Mouse (Mus musculus) lung, embryonic 14.5 days (tissue): ENCODE data around the gene Hoxd12. TPM values are rescaled to one million over a fixed set of nuclear protein-coding genes. Genes with fewer than 3 reads are reported as not detected.
A peak's percentile ranks its signal among the peaks of the same experiment; 100 is the strongest.

Experiments
- ATAC-seq: fragments of 200-750 bp; cut with Nextera tagmentation; 2 replicates; pipeline ENCODE4 v1.8.0; 2017; ENCODE audit warnings: mild to moderate bottlenecking, moderate TSS enrichment, moderate library complexity; ENCODE audit not compliant: insufficient read depth
- DNase-seq: peaks from one replicate; pipeline ENCODE4 v3.0.0-alpha.2; 2015
- H3K27ac ChIP-seq: fragments of 300-500 bp; sonication (generic); 2 replicates; pipeline ENCODE4 v1.5.1; 2014; ENCODE audit warnings: low read depth, mild to moderate bottlenecking, moderate library complexity
- H3K27me3 ChIP-seq: fragments of 300-500 bp; sonication (generic); 2 replicates; pipeline ENCODE4 v1.6.1; 2014; ENCODE audit warnings: low read length, control low read depth; ENCODE audit not compliant: insufficient read depth
- H3K36me3 ChIP-seq: fragments of 300-500 bp; sonication (generic); 2 replicates; pipeline ENCODE4 v1.6.1; 2014; ENCODE audit warnings: control low read depth; ENCODE audit not compliant: insufficient read depth
- H3K4me1 ChIP-seq: fragments of 300-500 bp; sonication (generic); 2 replicates; pipeline ENCODE4 v1.6.1; 2014; ENCODE audit warnings: antibody characterized with exemption, control low read depth; ENCODE audit not compliant: insufficient read depth
- H3K4me2 ChIP-seq: fragments of 300-500 bp; sonication (generic); 2 replicates; pipeline ENCODE4 v1.6.1; 2014; ENCODE audit warnings: mild to moderate bottlenecking
- H3K4me3 ChIP-seq: fragments of 300-500 bp; sonication (generic); 2 replicates; pipeline ENCODE4 v1.5.1; 2014; ENCODE audit warnings: low read depth, low read length
- H3K9ac ChIP-seq: fragments of 300-500 bp; sonication (generic); 2 replicates; pipeline ENCODE4 v1.6.1; 2014
- H3K9me3 ChIP-seq: fragments of 300-500 bp; sonication (generic); 2 replicates; pipeline ENCODE4 v1.6.1; 2016; ENCODE audit warnings: low read depth, low read length, control low read depth
- CTCF ChIP-seq: IDR thresholded peaks from 2 replicates; pipeline ENCODE4 v1.5.1; 2016; ENCODE audit warnings: antibody characterized with exemption, low read depth
- WGBS: fragments of 180-500 bp; shearing (Covaris S2); extraction: QIAGEN DNeasy Blood & Tissue Kit; methylation state at CpG from one replicate; pipeline ENCODE4 v1.1.7; 2014; 5-methylcytosine and 5-hydroxymethylcytosine counted together
- polyA plus RNA-seq: library from polyadenylated mRNA; unstranded; fragments of >200 nt; fragmentation: Nextera tagmentation; extraction: Ambion mirVana; gene quantifications from 2 replicates; pipeline ENCODE4 v1.2.1, GENCODE M21; 2014

Hoxd12 gene
- polyA plus RNA-seq, 1 experiment from 2014 or later, result not detected

GRCm38 (mm10) chr2:74703317-74703716, 28.5 kb downstream of the Hoxd12 start:
- Histone ChIP-seq H3K9ac (no peak overlapping the region), H3K4me3 (no peak overlapping the region), H3K36me3 (no peaks in the 10 kb centered on the region), H3K4me2 (no peak overlapping the region), H3K27me3 (peaks cover 96% of the 10 kb centered on the region), H3K9me3 (no peaks in the 10 kb centered on the region), H3K27ac (no peak overlapping the region), H3K4me1 (no peaks in the 10 kb centered on the region)
- ATAC-seq, result no peak
- TF ChIP-seq CTCF, result no peak
- 7% methylated on average over 10 of the region's 10 CpGs for WGBS
- no peak for DNase-seq

DNA sequence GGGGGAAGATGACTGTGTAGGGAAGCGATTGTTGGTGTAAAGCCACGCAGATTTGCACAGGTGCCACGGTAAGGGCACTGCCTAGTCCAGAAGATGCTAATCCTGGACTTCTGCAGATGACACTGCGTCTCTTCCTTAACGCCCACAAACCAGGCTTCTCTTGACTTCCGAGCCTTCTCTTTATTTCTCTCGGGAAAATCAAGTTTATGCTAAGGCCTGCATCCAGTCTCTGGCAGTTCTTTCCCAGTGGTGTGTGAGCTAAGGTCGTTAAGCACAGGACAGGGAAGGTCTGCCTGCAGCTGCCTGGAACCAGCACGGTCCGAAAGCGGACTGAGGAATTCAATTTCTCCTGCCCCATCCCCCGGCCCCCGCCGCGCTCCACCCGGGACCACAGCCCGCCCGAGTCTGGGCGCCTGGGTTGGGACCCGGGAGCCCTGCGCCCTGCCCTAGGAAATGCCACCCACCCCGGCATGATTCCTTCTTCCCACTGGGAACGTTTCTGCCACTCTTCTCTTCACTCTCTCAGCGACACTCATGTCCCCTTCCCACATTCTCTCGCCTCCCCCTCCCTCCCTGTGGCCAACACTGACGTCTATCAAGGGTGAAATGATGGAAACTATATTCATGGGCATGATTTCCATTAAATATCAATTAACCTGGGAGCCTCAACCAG, 29.0 kb downstream of the Hoxd12 start:
- Histone ChIP-seq H3K4me1 (no peaks in the 10 kb centered on the region), H3K36me3 (no peaks in the 10 kb centered on the region), H3K9me3 (no peaks in the 10 kb centered on the region), H3K27ac (no peak overlapping the region), H3K4me2 (no peak overlapping the region), H3K4me3 (no peak overlapping the region), H3K27me3 (peaks cover 96% of the 10 kb centered on the region), H3K9ac (no peak overlapping the region)
- ATAC-seq, result no peak
- DNase-seq, result no peak
- no peak for TF ChIP-seq CTCF
- 2% methylated on average over 26 of the region's 26 CpGs for WGBS

DNA sequence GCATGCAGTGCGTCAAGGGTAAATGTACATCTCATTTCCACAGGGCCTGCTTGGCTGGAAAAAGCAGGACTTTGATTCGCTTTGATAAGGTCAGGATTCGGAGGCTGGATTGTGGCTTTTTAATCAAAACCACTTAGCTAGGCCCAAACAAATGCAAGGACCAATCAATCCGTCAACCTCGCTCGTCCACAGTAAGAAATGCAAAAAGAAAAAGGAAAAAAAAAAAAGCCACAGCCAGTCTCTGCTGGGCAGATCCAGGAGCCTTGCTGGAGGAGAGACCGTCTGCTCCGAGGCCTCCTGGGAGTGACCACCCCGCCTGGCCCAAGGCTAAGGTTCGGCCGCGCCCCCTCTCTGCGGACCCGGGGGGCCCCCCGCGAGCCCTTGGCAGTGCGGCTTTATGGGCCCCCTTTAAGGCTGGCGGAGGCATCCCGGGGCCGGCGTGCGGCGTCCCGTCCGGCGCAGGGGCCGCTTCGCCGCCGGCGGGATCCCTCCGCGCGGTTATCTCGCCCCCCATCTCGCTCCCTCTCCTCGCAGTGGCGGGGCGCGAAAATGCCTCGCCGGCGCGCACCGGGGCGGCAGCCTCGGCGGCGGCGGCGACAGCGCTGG, 29.7 kb downstream of the Hoxd12 start, which contains the start of gene Hoxd8:
Gene Hoxd8 (plus strand): TSS at position 223 of the 606 bp plus-strand sequence.
- TF ChIP-seq CTCF, result no peak
- Histone ChIP-seq H3K9me3 (no peaks in the 10 kb centered on the region), H3K27me3 (peaks cover 96% of the 10 kb centered on the region), H3K4me2 (peak within 1 kb of the TSS; percentile 75), H3K4me1 (no peaks in the 10 kb centered on the region), H3K4me3 (peak within 1 kb of the TSS; percentile 42), H3K9ac (peak within 1 kb of the TSS; percentile 36; the same call in 1 of the 2 replicates), H3K36me3 (no peaks in the 10 kb centered on the region), H3K27ac (no peak within 1 kb of the TSS)
- DNase-seq (peak; percentile 56), ATAC-seq (no peak)
- WGBS, result under 1% methylated on average over 45 of the region's 52 CpGs

GRCm38 (mm10) chr2:74704999-74705466, 30.2 kb downstream of the Hoxd12 start:
- ATAC-seq, result 0 out of 2 replicates have a peak, but pooled peaks have one; percentile 22
- no peak for TF ChIP-seq CTCF
- Histone ChIP-seq H3K4me3 (peak overlapping the region; percentile 42), H3K9ac (peak overlapping the region; percentile 36; the same call in 1 of the 2 replicates), H3K36me3 (no peaks in the 10 kb centered on the region), H3K27ac (no peak overlapping the region), H3K4me1 (no peaks in the 10 kb centered on the region), H3K4me2 (peak overlapping the region; percentile 75), H3K27me3 (peaks cover 96% of the 10 kb centered on the region), H3K9me3 (no peaks in the 10 kb centered on the region)
- WGBS, result under 1% methylated on average over 55 of the region's 66 CpGs
- peak; percentile 49 for DNase-seq

DNA sequence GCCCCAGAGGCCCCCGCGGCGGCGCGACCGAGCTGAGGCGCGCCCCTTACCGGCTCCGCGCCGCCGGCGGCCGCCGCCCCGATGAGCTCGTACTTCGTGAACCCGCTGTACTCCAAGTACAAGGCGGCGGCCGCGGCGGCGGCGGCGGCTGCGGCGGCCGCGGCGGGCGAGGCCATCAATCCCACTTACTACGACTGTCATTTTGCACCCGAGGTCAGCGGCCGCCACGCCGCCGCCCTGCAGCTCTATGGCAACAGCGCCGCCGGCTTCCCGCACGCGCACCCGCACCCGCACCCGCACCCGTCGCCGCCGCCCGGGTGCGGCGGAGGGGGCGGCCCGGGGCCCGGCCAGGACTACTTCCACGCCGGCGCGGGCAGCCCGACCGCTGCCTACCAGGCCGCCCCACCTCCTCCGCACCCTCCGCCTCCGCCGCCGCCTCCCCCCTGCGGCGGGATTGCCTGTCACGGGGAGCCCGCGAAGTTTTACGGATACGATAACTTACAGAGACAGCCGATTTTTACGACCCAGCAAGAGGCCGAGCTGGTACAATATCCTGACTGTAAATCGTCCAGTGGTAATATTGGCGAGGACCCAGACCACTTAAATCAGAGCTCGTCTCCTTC, 30.8 kb downstream of the Hoxd12 start:
- TF ChIP-seq CTCF, result no peak
- Histone ChIP-seq H3K4me2 (peak overlapping the region; percentile 75), H3K9me3 (no peaks in the 10 kb centered on the region), H3K4me1 (no peaks in the 10 kb centered on the region), H3K36me3 (no peaks in the 10 kb centered on the region), H3K27ac (no peak overlapping the region), H3K9ac (peak overlapping the region; percentile 36; the same call in 1 of the 2 replicates), H3K27me3 (peaks cover 96% of the 10 kb centered on the region), H3K4me3 (peak overlapping the region; percentile 42)
- under 1% methylated on average over 83 of the region's 85 CpGs for WGBS
- DNase-seq, result no peak
- 0 out of 2 replicates have a peak, but pooled peaks have one; percentile 44 for ATAC-seq

DNA sequence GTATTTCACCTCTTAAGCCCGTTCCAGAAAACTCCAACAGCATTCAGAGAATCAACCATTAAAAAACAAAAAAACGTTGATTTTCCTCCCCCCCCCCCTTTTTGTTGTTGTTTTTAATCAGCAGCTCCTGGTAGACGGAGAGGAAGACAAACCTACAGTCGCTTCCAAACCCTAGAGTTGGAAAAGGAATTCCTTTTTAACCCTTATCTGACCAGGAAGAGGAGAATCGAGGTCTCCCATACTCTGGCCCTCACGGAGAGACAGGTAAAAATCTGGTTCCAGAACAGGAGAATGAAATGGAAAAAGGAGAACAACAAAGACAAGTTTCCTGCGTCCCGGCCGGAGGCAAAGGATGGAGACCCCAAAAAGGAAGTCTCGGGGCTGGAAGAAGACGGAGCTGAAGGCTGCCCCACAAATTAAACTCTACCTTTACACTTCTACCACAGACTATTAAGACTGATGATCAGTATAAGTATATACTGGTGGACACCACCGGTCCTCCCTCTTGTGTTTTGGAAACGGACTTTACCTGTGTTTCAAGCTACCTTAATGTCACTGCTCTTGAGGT, 31.7 kb downstream of the Hoxd12 start:
- Histone ChIP-seq H3K27me3 (peaks cover 95% of the 10 kb centered on the region), H3K27ac (no peak overlapping the region), H3K9me3 (no peaks in the 10 kb centered on the region), H3K36me3 (no peaks in the 10 kb centered on the region), H3K4me1 (no peaks in the 10 kb centered on the region), H3K4me3 (peak overlapping the region; percentile 42; the same call in 1 of the 2 replicates), H3K4me2 (no peak overlapping the region), H3K9ac (no peak overlapping the region)
- no peak for DNase-seq
- no peak for TF ChIP-seq CTCF
- ATAC-seq, result no peak
- WGBS, result 1% methylated on average over 13 of the region's 13 CpGs
